Mouse (Mus musculus) hindbrain, embryonic 13.5 days (tissue): ENCODE results near the gene Atpif1. TPM values are rescaled to one million over a fixed set of nuclear protein-coding genes. Genes with fewer than 3 reads are reported as not detected.

Source experiments
- ATAC-seq: fragments of 200-750 bp; cut with Nextera tagmentation; 2 replicates; pipeline ENCODE4 v1.8.0; 2017; ENCODE audit warnings: moderate TSS enrichment; ENCODE audit not compliant: low FRiP score
- H3K27ac ChIP-seq: fragments of 300-500 bp; sonication (generic); 2 replicates; pipeline ENCODE4 v1.5.1; 2015; ENCODE audit warnings: inconsistent platforms, mild to moderate bottlenecking, moderate library complexity
- H3K27me3 ChIP-seq: fragments of 300-500 bp; sonication (generic); 2 replicates; pipeline ENCODE4 v1.6.1; 2015; ENCODE audit warnings: mild to moderate bottlenecking, inconsistent platforms
- H3K36me3 ChIP-seq: fragments of 300-500 bp; sonication (generic); 2 replicates; pipeline ENCODE4 v1.6.1; 2015; ENCODE audit warnings: mild to moderate bottlenecking, inconsistent platforms
- H3K4me1 ChIP-seq: fragments of 300-500 bp; sonication (generic); replicated peaks from 2 replicates; pipeline ENCODE4 v1.6.1; 2015; ENCODE audit warnings: inconsistent platforms
- H3K4me2 ChIP-seq: fragments of 300-500 bp; sonication (generic); 2 replicates; pipeline ENCODE4 v1.6.1; 2015; ENCODE audit warnings: inconsistent platforms, mild to moderate bottlenecking, moderate library complexity
- H3K4me3 ChIP-seq: fragments of 300-500 bp; sonication (generic); 2 replicates; pipeline ENCODE4 v1.5.1; 2015; ENCODE audit warnings: mild to moderate bottlenecking, inconsistent platforms
- H3K9ac ChIP-seq: fragments of 300-500 bp; sonication (generic); 2 replicates; pipeline ENCODE4 v1.6.1; 2015; ENCODE audit warnings: mild to moderate bottlenecking, inconsistent platforms
- H3K9me3 ChIP-seq: fragments of 300-500 bp; sonication (generic); 2 replicates; pipeline ENCODE4 v1.6.1; 2016; ENCODE audit warnings: inconsistent platforms
- WGBS: fragments of 180-500 bp; shearing (Covaris S2); methylation state at CpG from one replicate; pipeline ENCODE4 v1.1.7; 2015; 5-methylcytosine and 5-hydroxymethylcytosine counted together
- polyA plus RNA-seq: library from polyadenylated mRNA; unstranded; fragments of >200 nt; fragmentation: Nextera tagmentation; extraction: Ambion mirVana; gene quantifications from 2 replicates; pipeline ENCODE4 v1.2.1, GENCODE M21; 2015

Atpif1 gene
- polyA plus RNA-seq, 1 experiment from 2014 or later: 1,428 TPM

DNA sequence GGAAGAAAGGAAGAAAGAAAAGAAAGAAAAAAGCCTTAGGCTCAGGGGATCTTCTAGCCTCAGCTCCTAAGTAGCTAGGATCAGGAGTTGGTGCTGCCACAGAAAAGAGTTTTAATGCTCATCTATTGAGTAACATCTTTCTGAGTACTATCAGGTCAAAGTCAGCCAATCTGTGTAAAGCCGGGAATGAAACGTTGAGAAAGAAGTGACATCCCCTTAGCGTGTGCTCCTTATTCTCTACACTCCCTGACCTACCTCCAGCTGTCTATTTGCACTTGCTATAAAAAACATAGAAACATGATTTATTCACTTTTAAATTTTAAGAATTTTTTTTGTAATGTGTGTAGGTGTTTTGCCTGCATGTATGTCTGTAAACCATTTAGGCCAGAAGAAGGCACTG, 14.3 kb downstream of the Atpif1 start:
- no peak overlapping the region for H3K27ac ChIP-seq
- H3K9me3 ChIP-seq: no peaks in the 10 kb centered on the region
- H3K4me3 ChIP-seq: no peak overlapping the region
- no peaks in the 10 kb centered on the region for H3K27me3 ChIP-seq
- no peak for ATAC-seq
- peaks cover 15% of the 10 kb centered on the region for H3K4me1 ChIP-seq
- no peak overlapping the region for H3K9ac ChIP-seq
- H3K36me3 ChIP-seq: no peaks in the 10 kb centered on the region
- WGBS: over 99% methylated on average over 3 of the region's 3 CpGs
- H3K4me2 ChIP-seq: no peak overlapping the region

DNA sequence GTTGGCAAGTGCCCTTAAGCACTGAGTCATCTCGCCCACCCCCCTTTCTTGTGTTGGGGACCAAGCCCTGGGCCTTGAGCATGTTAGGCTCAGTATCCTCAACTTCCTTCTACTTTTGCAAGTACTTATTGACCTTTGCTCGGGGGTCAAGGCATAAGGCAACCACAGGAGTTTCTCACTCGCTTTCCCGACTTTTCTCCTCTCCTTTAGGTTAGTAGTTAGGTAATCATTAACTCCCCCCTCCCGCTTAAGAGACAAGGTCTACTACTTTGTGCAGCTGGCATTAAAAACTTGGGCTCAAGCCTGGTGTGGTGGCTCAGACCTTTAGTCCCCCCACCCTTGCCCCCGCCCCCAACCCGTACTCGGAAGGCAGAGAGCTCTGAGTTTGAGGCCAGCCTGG, 15.4 kb downstream of the Atpif1 start:
- H3K27ac ChIP-seq: no peak overlapping the region
- peaks cover 8% of the 10 kb centered on the region for H3K27me3 ChIP-seq
- H3K4me3 ChIP-seq: no peak overlapping the region
- 61% methylated on average over 8 of the region's 8 CpGs for WGBS
- H3K9ac ChIP-seq: no peak overlapping the region
- H3K9me3 ChIP-seq: no peaks in the 10 kb centered on the region
- H3K4me1 ChIP-seq: peaks cover 17% of the 10 kb centered on the region
- no peaks in the 10 kb centered on the region for H3K36me3 ChIP-seq
- no peak for ATAC-seq
- H3K4me2 ChIP-seq: no peak overlapping the region

DNA sequence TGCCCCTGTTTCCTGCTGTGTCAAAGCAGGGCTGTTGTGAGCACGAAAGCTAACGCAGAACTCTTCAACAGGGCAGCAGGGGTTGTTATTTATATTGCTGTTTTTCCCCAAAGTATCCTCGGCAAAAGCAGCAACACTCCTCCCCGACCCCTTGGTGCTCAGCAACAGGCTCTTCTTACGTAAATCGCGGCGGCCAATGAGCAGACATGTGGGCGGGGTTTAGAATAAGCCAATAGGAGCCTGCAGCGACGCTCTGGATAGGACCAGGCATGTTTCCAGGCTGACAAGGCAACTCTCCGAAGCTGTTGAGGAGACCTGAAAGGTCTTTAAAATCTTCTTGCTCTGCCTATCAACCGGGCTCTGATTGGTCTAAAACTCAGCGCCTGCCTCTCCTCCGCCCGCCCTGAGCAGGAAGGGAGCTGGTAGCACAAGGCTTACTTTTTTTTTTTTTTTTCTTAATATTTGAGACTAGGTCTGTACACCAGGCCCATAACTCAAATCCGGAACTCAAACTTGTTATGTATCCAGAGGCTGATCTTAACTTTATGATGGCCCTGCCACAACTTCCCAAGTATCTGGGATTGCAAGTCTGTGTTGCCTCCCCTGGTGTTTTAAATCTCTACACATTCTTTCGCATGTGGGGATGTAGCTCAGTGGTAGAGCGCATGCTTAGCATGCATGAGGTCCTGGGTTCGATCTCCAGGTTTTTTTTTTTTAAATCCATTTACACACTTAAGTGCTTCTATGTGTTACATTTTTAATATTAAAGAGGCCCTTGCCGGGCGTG, 17.9 kb downstream of the Atpif1 start:
- 23% methylated on average over 22 of the region's 22 CpGs for WGBS
- Histone ChIP-seq H3K9ac (peak overlapping the region; percentile 53; the same call in 1 of the 2 replicates), H3K4me1 (peaks cover 17% of the 10 kb centered on the region)

DNA sequence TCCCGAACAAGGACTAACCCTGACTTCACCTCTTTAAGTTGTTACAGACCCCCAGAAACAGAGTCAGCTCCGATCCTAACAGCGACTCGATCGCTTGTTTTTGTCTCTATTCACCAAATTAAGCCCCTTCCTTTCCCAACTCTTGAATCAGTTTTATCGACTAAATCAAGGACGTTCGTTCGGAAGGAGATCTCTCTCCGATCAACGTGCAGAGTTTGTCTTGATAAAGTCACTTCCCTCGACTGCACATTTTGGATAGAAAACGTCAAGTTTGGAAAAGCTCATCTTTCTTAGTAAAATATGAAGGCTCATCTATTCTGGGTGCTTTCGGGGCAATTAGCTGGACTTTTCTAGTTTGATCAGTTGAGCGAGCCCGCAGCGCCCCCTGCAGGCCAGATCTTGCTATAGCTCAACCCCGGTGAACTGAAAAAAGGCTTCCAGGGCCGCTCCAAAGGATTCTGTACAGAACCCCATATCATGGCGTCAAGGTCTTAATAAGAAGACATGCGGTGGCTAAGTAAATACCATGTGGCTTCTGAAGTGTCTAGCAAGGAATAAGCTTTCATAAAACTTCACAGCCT, 18.8 kb downstream of the Atpif1 start:
- Histone ChIP-seq H3K36me3 (no peaks in the 10 kb centered on the region), H3K4me1 (peaks cover 17% of the 10 kb centered on the region), H3K9me3 (no peaks in the 10 kb centered on the region), H3K27ac (peak overlapping the region; percentile 52; the same call in 1 of the 2 replicates), H3K4me2 (peak overlapping the region; percentile 83), H3K4me3 (peak overlapping the region; percentile 42), H3K9ac (peak overlapping the region; percentile 53; the same call in 1 of the 2 replicates), H3K27me3 (peaks cover 8% of the 10 kb centered on the region)
- 2% methylated on average over 21 of the region's 21 CpGs for WGBS
- no peak for ATAC-seq

More for the DNA sequence above, 17.9 kb downstream of the Atpif1 start:
- Histone ChIP-seq H3K36me3 (no peaks in the 10 kb centered on the region), H3K27me3 (peaks cover 8% of the 10 kb centered on the region), H3K4me3 (peak overlapping the region; percentile 42), H3K27ac (peak overlapping the region; percentile 67), H3K4me2 (peak overlapping the region; percentile 83), H3K9me3 (no peaks in the 10 kb centered on the region)
- ATAC-seq: peak; percentile 92

DNA sequence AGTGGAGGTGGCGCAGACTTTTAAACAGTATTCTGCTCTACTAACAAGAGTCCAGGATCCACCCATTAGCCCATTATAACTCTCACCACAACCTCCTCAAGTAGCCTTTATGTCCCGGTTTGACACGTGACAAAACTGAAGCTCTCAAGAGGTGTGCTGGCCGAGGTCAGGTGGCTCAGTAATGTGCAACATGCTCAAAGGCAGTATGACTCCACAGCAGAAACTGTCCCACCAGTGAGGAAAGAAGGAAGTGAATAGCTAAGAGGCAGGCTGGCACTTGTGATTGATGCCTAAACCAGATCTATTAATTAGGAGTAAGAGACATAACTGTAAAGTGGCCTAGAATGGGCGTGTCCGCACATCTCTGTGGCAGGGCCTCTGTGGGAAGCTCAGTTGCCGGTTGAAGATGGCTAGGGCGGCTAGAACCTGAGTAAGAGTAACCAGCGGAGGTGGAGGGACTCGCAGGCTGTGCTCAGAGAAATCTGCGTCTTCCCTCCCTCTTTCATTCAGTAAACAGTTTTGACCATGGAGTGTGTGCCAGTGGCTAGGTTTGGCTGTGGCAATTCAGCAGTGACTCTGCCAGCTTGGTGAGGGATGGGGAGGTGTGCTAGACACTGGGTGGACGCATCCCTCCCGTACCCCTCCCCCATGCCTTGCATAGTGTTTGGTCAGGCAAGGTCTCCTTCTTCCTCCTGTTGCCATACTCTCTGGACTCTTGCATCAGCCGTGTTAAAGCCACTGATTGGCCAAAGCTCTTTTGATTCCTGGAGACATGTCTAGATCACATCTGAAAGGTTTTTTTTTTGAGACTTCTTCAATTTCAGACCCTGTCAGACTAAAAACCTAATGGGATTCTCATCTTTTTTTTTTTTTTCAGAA, 19.8 kb downstream of the Atpif1 start:
- H3K4me2 ChIP-seq: no peak overlapping the region; the same call in 1 of the 2 replicates
- H3K9me3 ChIP-seq: no peaks in the 10 kb centered on the region
- peak overlapping the region; percentile 13; the same call in 1 of the 2 replicates for H3K9ac ChIP-seq
- no peak overlapping the region for H3K4me3 ChIP-seq
- H3K27me3 ChIP-seq: peaks cover 8% of the 10 kb centered on the region
- no peak overlapping the region for H3K27ac ChIP-seq
- peaks cover 25% of the 10 kb centered on the region for H3K4me1 ChIP-seq
- ATAC-seq: no peak
- no peaks in the 10 kb centered on the region for H3K36me3 ChIP-seq
- 34% methylated on average over 14 of the region's 14 CpGs for WGBS

DNA sequence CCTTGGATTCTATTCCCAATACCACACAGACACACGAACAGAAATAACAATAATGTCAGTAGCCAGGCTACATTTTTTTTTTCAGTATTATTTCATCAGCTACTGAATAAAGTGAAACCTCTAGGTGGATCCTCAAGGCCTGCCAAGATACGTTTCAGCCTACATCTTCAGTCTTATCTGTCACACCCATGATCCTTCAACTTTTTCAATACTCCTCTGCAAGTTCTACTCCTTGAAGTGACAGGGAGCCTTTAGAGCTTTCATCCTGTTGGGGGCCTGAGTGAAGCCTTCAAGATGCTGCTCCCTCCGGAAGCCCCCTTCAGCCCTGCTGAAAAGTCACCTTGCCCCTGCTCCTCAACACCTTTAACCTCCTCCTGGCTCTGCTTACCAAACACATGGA, 21.4 kb downstream of the Atpif1 start:
- peaks cover 36% of the 10 kb centered on the region for H3K4me1 ChIP-seq
- H3K4me2 ChIP-seq: no peak overlapping the region
- 74% methylated on average over 3 of the region's 3 CpGs for WGBS
- no peak overlapping the region for H3K9ac ChIP-seq
- no peaks in the 10 kb centered on the region for H3K36me3 ChIP-seq
- no peaks in the 10 kb centered on the region for H3K9me3 ChIP-seq
- peaks cover 8% of the 10 kb centered on the region for H3K27me3 ChIP-seq
- ATAC-seq: no peak
- H3K27ac ChIP-seq: no peak overlapping the region
- H3K4me3 ChIP-seq: no peak overlapping the region

DNA sequence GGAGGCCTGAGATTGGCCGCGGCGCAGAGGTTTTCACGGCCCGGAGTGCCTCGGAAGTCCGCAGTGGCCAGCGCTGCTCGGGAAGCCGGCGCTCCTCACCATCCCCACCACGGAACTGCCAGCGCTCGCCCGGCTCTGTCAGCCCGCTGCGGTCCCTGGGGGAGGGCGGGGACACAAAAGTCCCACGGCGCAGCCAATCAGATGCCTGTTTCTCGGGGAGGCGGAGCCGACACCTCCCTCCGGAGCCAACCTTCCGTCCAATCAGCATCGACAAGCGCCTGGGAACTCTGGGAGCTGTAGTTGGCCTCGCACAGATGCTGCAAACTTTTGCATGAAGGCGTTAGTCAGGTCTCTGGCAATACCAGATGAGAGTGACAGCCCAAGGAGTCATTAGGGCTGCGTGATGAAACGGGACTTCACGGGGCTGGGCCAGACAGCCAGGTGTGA, 23.1 kb downstream of the Atpif1 start, which contains the start of gene Sesn2:
Gene Sesn2 (minus strand): TSS at position 150 of the 447 bp plus-strand sequence.
- H3K4me1 ChIP-seq: peaks cover 32% of the 10 kb centered on the region
- peak within 1 kb of the TSS; percentile 94 for H3K4me2 ChIP-seq
- peak within 1 kb of the TSS; percentile 82 for H3K9ac ChIP-seq
- H3K9me3 ChIP-seq: no peaks in the 10 kb centered on the region
- H3K27me3 ChIP-seq: peaks cover 8% of the 10 kb centered on the region
- ATAC-seq: peak; percentile 93
- 0% methylated on average over 32 of the region's 32 CpGs for WGBS
- H3K4me3 ChIP-seq: peak within 1 kb of the TSS; percentile 87
- H3K27ac ChIP-seq: peak within 1 kb of the TSS; percentile 82
- H3K36me3 ChIP-seq: no peaks in the 10 kb centered on the region

DNA sequence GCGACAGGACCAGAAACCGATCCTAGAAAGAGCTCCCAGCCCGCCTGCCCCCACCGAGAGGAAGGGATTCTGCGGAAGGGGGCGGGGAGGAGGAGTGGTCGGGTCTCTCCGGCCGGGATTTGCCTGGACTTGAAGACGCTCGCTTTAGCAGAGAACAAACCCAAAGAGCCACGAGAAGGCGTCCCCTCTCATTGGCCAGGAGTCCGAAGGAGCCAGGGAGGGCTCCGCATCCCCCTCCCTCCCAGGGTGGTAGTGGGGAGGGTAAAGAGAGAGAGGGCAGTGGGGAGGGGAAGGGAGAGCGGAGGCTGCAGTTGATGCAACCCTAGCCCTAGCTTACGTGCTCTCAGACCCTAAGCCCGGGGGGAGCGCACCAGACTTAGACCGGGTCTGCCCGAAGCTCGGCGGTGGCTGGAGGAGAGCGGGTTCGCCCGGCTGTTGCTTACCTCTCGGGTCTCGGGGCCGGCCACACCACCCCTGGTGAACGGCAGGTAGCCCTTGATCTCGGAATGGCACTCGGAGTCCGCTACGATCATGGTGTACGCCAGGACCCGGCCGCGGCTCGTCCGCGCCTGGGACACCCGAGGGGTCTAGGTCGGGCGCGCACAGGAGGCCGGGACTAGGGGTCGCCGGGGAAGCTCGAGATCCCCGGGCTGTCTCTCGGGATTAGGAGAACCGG, 23.7 kb downstream of the Atpif1 start:
- ATAC-seq: peak; percentile 73
- H3K4me2 ChIP-seq: peak overlapping the region; percentile 94

DNA sequence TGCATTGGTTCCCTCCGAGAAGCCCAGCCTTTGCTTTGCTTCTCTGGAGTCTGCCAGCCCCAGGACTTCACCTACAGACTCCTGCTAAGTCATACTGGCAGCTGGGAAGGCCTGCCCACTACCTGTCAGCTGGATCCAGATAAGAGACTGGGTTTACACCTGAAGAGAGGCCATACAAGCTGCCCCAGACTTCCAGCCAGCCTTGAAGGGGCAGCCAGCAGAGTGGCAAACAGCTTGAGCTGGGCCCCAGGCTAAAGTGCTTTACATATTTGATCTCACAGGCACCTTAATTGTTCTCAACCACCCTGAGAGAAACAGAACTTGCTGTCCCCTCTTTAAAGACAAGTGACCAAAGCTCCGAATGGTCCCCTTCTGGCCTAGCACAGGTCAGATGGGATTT, 26.2 kb downstream of the Atpif1 start:
- 50% methylated on average over 2 of the region's 2 CpGs for WGBS
- ATAC-seq: no peak
- Histone ChIP-seq H3K4me3 (no peak overlapping the region), H3K9me3 (no peaks in the 10 kb centered on the region), H3K27me3 (no peaks in the 10 kb centered on the region), H3K27ac (no peak overlapping the region), H3K9ac (peak overlapping the region; percentile 35; the same call in 1 of the 2 replicates), H3K36me3 (no peaks in the 10 kb centered on the region), H3K4me1 (peaks cover 19% of the 10 kb centered on the region), H3K4me2 (no peak overlapping the region)

More for the DNA sequence above, 23.7 kb downstream of the Atpif1 start:
- Histone ChIP-seq H3K36me3 (no peaks in the 10 kb centered on the region), H3K9ac (peak overlapping the region; percentile 82), H3K9me3 (no peaks in the 10 kb centered on the region), H3K27ac (peak overlapping the region; percentile 82), H3K4me1 (peaks cover 27% of the 10 kb centered on the region), H3K4me3 (peak overlapping the region; percentile 87), H3K27me3 (peaks cover 8% of the 10 kb centered on the region)
- WGBS: under 1% methylated on average over 48 of the region's 52 CpGs

DNA sequence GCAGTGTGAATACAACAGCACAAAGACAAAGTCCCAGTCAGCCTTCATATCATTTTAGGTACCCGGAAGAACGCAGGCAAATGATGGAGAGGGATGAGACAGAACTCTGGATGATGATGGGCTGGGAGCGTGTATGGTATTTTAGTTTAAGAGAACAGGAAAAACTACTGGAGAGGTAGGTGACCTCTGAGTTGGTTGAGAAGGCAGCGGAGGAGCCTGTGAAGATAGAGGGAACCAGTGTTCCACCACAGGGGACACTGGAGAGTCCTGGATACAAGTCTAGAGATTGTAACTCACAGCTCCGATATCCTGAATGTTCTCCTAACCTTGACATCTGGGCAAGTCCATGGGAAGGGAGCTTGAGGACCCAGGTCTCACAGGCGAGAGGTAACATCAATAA, 27.2 kb downstream of the Atpif1 start:
- no peak for ATAC-seq
- H3K4me2 ChIP-seq: no peak overlapping the region
- H3K27ac ChIP-seq: no peak overlapping the region
- no peaks in the 10 kb centered on the region for H3K36me3 ChIP-seq
- H3K4me1 ChIP-seq: peaks cover 19% of the 10 kb centered on the region
- WGBS: 73% methylated on average over 6 of the region's 6 CpGs
- no peaks in the 10 kb centered on the region for H3K27me3 ChIP-seq
- H3K9me3 ChIP-seq: no peaks in the 10 kb centered on the region
- H3K4me3 ChIP-seq: no peak overlapping the region
- no peak overlapping the region for H3K9ac ChIP-seq

DNA sequence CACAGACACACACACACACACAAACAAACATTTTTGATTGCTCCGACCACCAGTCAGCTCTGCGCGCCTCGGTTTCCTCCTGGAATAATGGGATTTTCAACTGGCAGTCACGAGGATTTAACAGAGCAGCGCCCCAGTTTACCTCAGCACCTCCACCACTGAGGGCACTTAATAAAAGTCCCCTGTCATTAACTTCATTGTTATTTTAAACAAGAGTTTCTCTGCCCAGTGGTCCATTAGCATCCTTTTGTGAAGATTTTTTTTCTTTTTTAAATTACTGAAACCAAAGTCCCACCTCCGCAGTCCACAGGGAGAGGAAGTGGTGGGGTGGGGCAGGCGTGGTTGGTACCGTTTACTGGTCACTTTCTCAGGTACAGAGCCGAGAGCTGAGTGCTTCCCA, 27.7 kb downstream of the Atpif1 start:
- no peak for ATAC-seq
- Histone ChIP-seq H3K27me3 (no peaks in the 10 kb centered on the region), H3K9ac (no peak overlapping the region), H3K9me3 (no peaks in the 10 kb centered on the region), H3K27ac (no peak overlapping the region), H3K4me1 (peaks cover 19% of the 10 kb centered on the region), H3K4me2 (no peak overlapping the region), H3K36me3 (no peaks in the 10 kb centered on the region), H3K4me3 (no peak overlapping the region)
- WGBS: 28% methylated on average over 10 of the region's 10 CpGs
